Mouse (Mus musculus) spleen, adult 2 months (tissue): Measurements from ENCODE around the gene Fam118a.

ENCODE experiments used
- CTCF ChIP-seq: fragments of 200-500 bp; IDR thresholded peaks from 2 replicates; pipeline ENCODE4 v1.5.1; 2011; ENCODE audit warnings: mild to moderate bottlenecking, inconsistent platforms; ENCODE audit not compliant: insufficient read depth, insufficient read length, insufficient replicate concordance; ENCODE audit errors: extremely low read depth
- POLR2A ChIP-seq: fragments of 200-500 bp; IDR thresholded peaks from 2 replicates; pipeline ENCODE4 v1.6.1; 2011; ENCODE audit warnings: low read depth, low read length, inconsistent platforms

- no peak for TF ChIP-seq CTCF
- no peak for TF ChIP-seq POLR2A
Observed at GRCm38 (mm10) chr15:85046230-85046950, 17.6 kb downstream of the Fam118a start.
